2 mouse cellular contexts compared by ENCODE assay signal in the genomic region with DNA sequence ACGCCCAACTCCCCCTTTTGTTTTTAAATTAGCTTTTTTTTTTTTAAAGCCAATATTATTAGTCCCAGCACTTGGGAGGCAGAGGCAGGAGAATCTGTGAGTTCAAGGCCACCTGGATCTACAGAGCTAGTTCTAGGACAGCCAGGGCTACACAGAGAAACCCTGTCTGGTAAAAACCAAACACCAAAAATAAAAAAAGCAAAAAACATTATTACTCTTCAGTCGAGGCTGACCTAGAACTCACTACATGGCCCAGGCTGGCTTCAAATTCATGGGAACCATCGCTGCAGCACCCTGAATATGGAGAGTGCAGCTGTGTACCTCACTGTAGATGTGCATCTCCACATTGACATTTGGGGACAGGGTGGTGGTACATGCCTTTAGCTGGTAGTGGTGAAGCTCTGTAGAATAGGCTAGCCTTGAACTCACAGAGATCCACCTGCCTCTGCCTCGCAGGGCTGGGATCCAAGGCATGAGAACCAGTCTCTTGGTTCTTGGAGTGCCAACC. TPM values are rescaled to one million over a fixed set of nuclear protein-coding genes. Genes with fewer than 3 reads are reported as not detected.
"Had no signal": no experiment of that assay in that cellular context is flagged by ENCODE, and none has a peak within 500 bp of the region (broad histone marks: within the 10 kb centered on the region; RNA-seq: fewer than 3 reads in every experiment).

No protein-coding gene starts in this region.

RNA-seq across cellular contexts. Expression of gene Ikzf4, which starts 22.6 kb away (rescaled TPM):
- total RNA-seq: megakaryocyte, adult 5-6 weeks; monocyte, adult 5-6 weeks had no signal
